Mouse (Mus musculus) lung, adult 2 months (tissue): ENCODE data around the gene Pth2.

Experiments
- CTCF ChIP-seq: fragments of 200-500 bp; IDR thresholded peaks from 2 replicates; pipeline ENCODE4 v1.5.1; 2011; ENCODE audit warnings: mild to moderate bottlenecking, low read length, control low read depth; ENCODE audit not compliant: insufficient read depth
- POLR2A ChIP-seq: fragments of 200-500 bp; IDR thresholded peaks from 2 replicates; pipeline ENCODE4 v1.6.1; 2011; ENCODE audit warnings: low read depth, mild to moderate bottlenecking, control low read depth, low read length, borderline replicate concordance; ENCODE audit errors: extremely low read depth

DNA sequence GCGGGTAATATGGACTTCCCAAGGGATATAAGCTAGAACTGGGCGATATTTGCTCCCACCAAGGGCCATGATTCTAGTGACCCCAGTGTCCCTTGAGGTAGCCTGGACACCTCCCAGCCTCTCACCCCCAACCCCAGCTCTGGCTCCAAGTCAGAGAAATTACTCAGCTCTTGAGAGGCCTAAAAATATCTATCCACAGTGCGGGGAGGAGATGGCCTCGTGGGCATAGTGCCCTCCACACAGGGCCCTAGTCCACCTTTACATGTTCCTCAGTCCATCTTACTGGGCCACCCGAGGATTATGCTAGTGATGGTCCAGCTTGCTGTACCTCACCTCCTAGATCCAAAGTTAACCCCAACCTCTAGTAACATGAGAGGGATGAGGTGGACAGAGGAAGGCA lies 16.0 kb upstream of the Pth2 start:
- no peak for TF ChIP-seq CTCF
- TF ChIP-seq POLR2A: no peak
